2 mouse cellular contexts compared by ENCODE assay signal in genomic region chr7:4513236-4513635, GRCm38 (mm10).
TF ChIP-seq lines count a peak whose summit lies in the region.

No protein-coding gene starts in this region.

TF ChIP-seq in MEL, 35 proteins besides CTCF, POLR2A, EP300 and RAD21:
- TF ChIP-seq GABPA (IDR thresholded peaks at IDR 0.05; ENCODE audit: low read depth, low read length) (no peak), CHD1 (IDR thresholded peaks at IDR 0.05; ENCODE audit: low read depth, low read length) (no peak), USF1 (IDR thresholded peaks at IDR 0.05; ENCODE audit: low read depth, low read length) (no peak), ZKSCAN1 (IDR thresholded peaks at IDR 0.05; ENCODE audit: low read depth, low read length) (no peak), TAL1 (IDR thresholded peaks at IDR 0.05; ENCODE audit: low read length) (no peak), KAT2A (conservative IDR thresholded peaks at IDR 0.05; ENCODE audit: low read depth, low read length) (no peak), SMC3 (IDR thresholded peaks at IDR 0.05; ENCODE audit: low read depth, low read length) (peak; percentile 50)

TF ChIP-seq in myocyte, 11 proteins besides CTCF, POLR2A, EP300 and RAD21:
- TF ChIP-seq POLR2AphosphoS2 (IDR thresholded peaks at IDR 0.05; ENCODE audit: insufficient read length, low read depth) (no peak), MYOD1 (IDR thresholded peaks at IDR 0.05; ENCODE audit: control insufficient read depth in 1 of 3, insufficient read length in 2 of 3, low read depth in 2 of 3) (peak in 1 of 3 experiments; percentile 1), MYOG (IDR thresholded peaks at IDR 0.05; ENCODE audit: control insufficient read depth in 1 of 3, insufficient read depth in 1 of 3, insufficient read length in 2 of 3, low read depth in 2 of 3) (no peak)
